Mouse (Mus musculus): ENCODE data around the gene Gm11042. TPM values are rescaled to one million over a fixed set of nuclear protein-coding genes. Genes with fewer than 3 reads are reported as not detected.
A peak's percentile ranks its signal among the peaks of the same experiment; 100 is the strongest.

The Gm11042 gene
- polyA plus RNA-seq, 1 experiment from 2014 or later, result not detected

GRCm38 (mm10) chr12:74320318-74320717 lies 4.1 kb upstream of the Gm11042 start:
- Histone ChIP-seq H3K27ac (no peak overlapping the region), H3K4me2 (replicated peaks) (no peak overlapping the region), H3K4me1 (replicated peaks) (no peaks in the 10 kb centered on the region), H3K36me3 (no peaks in the 10 kb centered on the region), H3K9me3 (no peaks in the 10 kb centered on the region), H3K9ac (no peak overlapping the region), H3K27me3 (replicated peaks) (no peaks in the 10 kb centered on the region), H3K4me3 (replicated peaks) (no peak overlapping the region)
- ATAC-seq, result no peak
- WGBS, result 16% methylated on average over 10 of the region's 10 CpGs

- Histone ChIP-seq H3K4me1 (replicated peaks) (no peaks in the 10 kb centered on the region), H3K9me3 (no peaks in the 10 kb centered on the region), H3K4me3 (replicated peaks) (peak overlapping the region; percentile 46), H3K36me3 (no peaks in the 10 kb centered on the region), H3K27ac (no peak overlapping the region; the same call in 1 of the 2 replicates), H3K27me3 (replicated peaks) (no peaks in the 10 kb centered on the region), H3K9ac (peak overlapping the region; percentile 55), H3K4me2 (replicated peaks) (peak overlapping the region; percentile 71)
- WGBS, result 12% methylated on average over 15 of the region's 15 CpGs
- ATAC-seq, result peak; percentile 89
Observed at GRCm38 (mm10) chr12:74316989-74317759, 980 bp upstream of the Gm11042 start.

GRCm38 (mm10) chr12:74315221-74315620 lies 973 bp downstream of the Gm11042 start:
- no peak overlapping the region for H3K4me3 ChIP-seq (replicated peaks)
- no peak overlapping the region for H3K9ac ChIP-seq
- no peak overlapping the region for H3K4me2 ChIP-seq (replicated peaks)
- H3K27ac ChIP-seq, result no peak overlapping the region
- no peak for ATAC-seq
- H3K9me3 ChIP-seq, result no peaks in the 10 kb centered on the region
- 56% methylated on average over 2 of the region's 2 CpGs for WGBS
- H3K4me1 ChIP-seq (replicated peaks), result no peaks in the 10 kb centered on the region
- H3K36me3 ChIP-seq, result no peaks in the 10 kb centered on the region
- no peaks in the 10 kb centered on the region for H3K27me3 ChIP-seq (replicated peaks)

GRCm38 (mm10) chr12:74312611-74313010 lies 3.6 kb downstream of the Gm11042 start:
- no peak overlapping the region for H3K9ac ChIP-seq

GRCm38 (mm10) chr12:74303418-74304294 lies 12.5 kb downstream of the Gm11042 start:
- H3K4me3 ChIP-seq (replicated peaks), result no peak overlapping the region
- ATAC-seq, result no peak
- 68% methylated on average over 9 of the region's 9 CpGs for WGBS
- H3K27me3 ChIP-seq (replicated peaks), result no peaks in the 10 kb centered on the region
- H3K4me1 ChIP-seq (replicated peaks), result no peaks in the 10 kb centered on the region
- no peak overlapping the region for H3K27ac ChIP-seq
- H3K9me3 ChIP-seq, result no peaks in the 10 kb centered on the region
- H3K9ac ChIP-seq, result no peak overlapping the region
- H3K36me3 ChIP-seq, result no peaks in the 10 kb centered on the region
- no peak overlapping the region for H3K4me2 ChIP-seq (replicated peaks)

More at GRCm38 (mm10) chr12:74312611-74313010, 3.6 kb downstream of the Gm11042 start:
- Histone ChIP-seq H3K4me1 (replicated peaks) (no peaks in the 10 kb centered on the region), H3K36me3 (no peaks in the 10 kb centered on the region), H3K27ac (no peak overlapping the region), H3K4me3 (replicated peaks) (no peak overlapping the region), H3K27me3 (replicated peaks) (no peaks in the 10 kb centered on the region), H3K9me3 (no peaks in the 10 kb centered on the region), H3K4me2 (replicated peaks) (no peak overlapping the region)
- 88% methylated on average over 3 of the region's 3 CpGs for WGBS
- ATAC-seq, result no peak

- H3K27me3 ChIP-seq (replicated peaks), result no peaks in the 10 kb centered on the region
- 73% methylated on average over 6 of the region's 6 CpGs for WGBS
- H3K4me1 ChIP-seq (replicated peaks), result no peaks in the 10 kb centered on the region
- no peaks in the 10 kb centered on the region for H3K36me3 ChIP-seq
- H3K4me3 ChIP-seq (replicated peaks), result no peak overlapping the region
- no peak overlapping the region for H3K27ac ChIP-seq
- H3K9ac ChIP-seq, result no peak overlapping the region
- H3K9me3 ChIP-seq, result no peaks in the 10 kb centered on the region
- no peak for ATAC-seq
- H3K4me2 ChIP-seq (replicated peaks), result no peak overlapping the region
Observed at GRCm38 (mm10) chr12:74301559-74301958, 14.6 kb downstream of the Gm11042 start.

- no peak for ATAC-seq
Observed at GRCm38 (mm10) chr12:74296374-74296773, 19.8 kb downstream of the Gm11042 start.

GRCm38 (mm10) chr12:74293624-74294023 lies 22.6 kb downstream of the Gm11042 start:
- H3K27me3 ChIP-seq (replicated peaks), result no peaks in the 10 kb centered on the region; the same call in 1 of the 2 replicates
- 5% methylated on average over 4 of the region's 4 CpGs for WGBS
- H3K4me3 ChIP-seq (replicated peaks), result no peak overlapping the region
- H3K9me3 ChIP-seq, result no peaks in the 10 kb centered on the region
- no peaks in the 10 kb centered on the region for H3K36me3 ChIP-seq
- no peak for ATAC-seq
- H3K4me1 ChIP-seq (replicated peaks), result no peaks in the 10 kb centered on the region
- no peak overlapping the region for H3K27ac ChIP-seq
- H3K4me2 ChIP-seq (replicated peaks), result no peak overlapping the region
- no peak overlapping the region for H3K9ac ChIP-seq

More at GRCm38 (mm10) chr12:74296374-74296773, 19.8 kb downstream of the Gm11042 start:
- 51% methylated on average over 5 of the region's 5 CpGs for whole genome bisulfite sequencing
- no peak overlapping the region for H3K4me3 ChIP-seq (replicated peaks)
- no peak overlapping the region for H3K9ac ChIP-seq
- H3K4me2 ChIP-seq (replicated peaks), result no peak overlapping the region
- H3K9me3 ChIP-seq, result no peaks in the 10 kb centered on the region
- H3K27ac ChIP-seq, result no peak overlapping the region
- no peaks in the 10 kb centered on the region for H3K36me3 ChIP-seq
- H3K4me1 ChIP-seq (replicated peaks), result no peaks in the 10 kb centered on the region
- no peaks in the 10 kb centered on the region; the same call in 1 of the 2 replicates for H3K27me3 ChIP-seq (replicated peaks)

GRCm38 (mm10) chr12:74290983-74291382 lies 25.2 kb downstream of the Gm11042 start:
- Histone ChIP-seq H3K27ac (no peak overlapping the region), H3K4me3 (replicated peaks) (no peak overlapping the region), H3K4me1 (replicated peaks) (no peaks in the 10 kb centered on the region), H3K36me3 (no peaks in the 10 kb centered on the region), H3K4me2 (replicated peaks) (no peak overlapping the region), H3K9ac (no peak overlapping the region), H3K27me3 (replicated peaks) (peaks cover 4% of the 10 kb centered on the region; the same call in 1 of the 2 replicates), H3K9me3 (no peaks in the 10 kb centered on the region)
- 87% methylated on average over 4 of the region's 4 CpGs for WGBS
- ATAC-seq, result no peak

GRCm38 (mm10) chr12:74284685-74285054 lies 31.5 kb downstream of the Gm11042 start:
- H3K27ac ChIP-seq, result no peak overlapping the region
- ATAC-seq, result 0 out of 2 replicates have a peak, but pooled peaks have one; percentile 10
- H3K4me3 ChIP-seq (replicated peaks), result peak overlapping the region; percentile 36; the same call in 1 of the 2 replicates
- WGBS, result 9% methylated on average over 11 of the region's 11 CpGs
- H3K4me1 ChIP-seq (replicated peaks), result peaks cover 8% of the 10 kb centered on the region; the same call in 1 of the 2 replicates
- 0 out of 2 replicates have a peak overlapping the region, but pooled peaks have one; percentile 13 for H3K9ac ChIP-seq
- H3K36me3 ChIP-seq, result no peaks in the 10 kb centered on the region
- H3K27me3 ChIP-seq (replicated peaks), result peaks cover 26% of the 10 kb centered on the region
- H3K9me3 ChIP-seq, result no peaks in the 10 kb centered on the region
- H3K4me2 ChIP-seq (replicated peaks), result peak overlapping the region; percentile 87

- ATAC-seq, result peak; percentile 97
- WGBS, result under 1% methylated on average over 49 of the region's 49 CpGs
- Histone ChIP-seq H3K9me3 (no peaks in the 10 kb centered on the region), H3K27ac (no peak overlapping the region), H3K4me2 (replicated peaks) (peak overlapping the region; percentile 87), H3K36me3 (no peaks in the 10 kb centered on the region), H3K4me1 (replicated peaks) (peaks cover 8% of the 10 kb centered on the region; the same call in 1 of the 2 replicates), H3K27me3 (replicated peaks) (peaks cover 26% of the 10 kb centered on the region), H3K9ac (0 out of 2 replicates have a peak overlapping the region, but pooled peaks have one; percentile 13), H3K4me3 (replicated peaks) (peak overlapping the region; percentile 36)
Observed at GRCm38 (mm10) chr12:74284020-74284684, 32.0 kb downstream of the Gm11042 start.

- Histone ChIP-seq H3K27ac (no peak overlapping the region), H3K36me3 (no peaks in the 10 kb centered on the region), H3K4me1 (replicated peaks) (peaks cover 8% of the 10 kb centered on the region; the same call in 1 of the 2 replicates), H3K27me3 (replicated peaks) (peaks cover 26% of the 10 kb centered on the region), H3K4me3 (replicated peaks) (no peak overlapping the region), H3K9ac (no peak overlapping the region), H3K4me2 (replicated peaks) (no peak overlapping the region), H3K9me3 (no peaks in the 10 kb centered on the region)
- ATAC-seq, result no peak
- WGBS, result 72% methylated on average over 1 of the region's 1 CpGs
Observed at GRCm38 (mm10) chr12:74282846-74283245, 33.3 kb downstream of the Gm11042 start.

All from intestine, embryonic 15.5 days (tissue).